Mouse (Mus musculus): ENCODE data around the gene Tecta.

Tecta gene

DNA sequence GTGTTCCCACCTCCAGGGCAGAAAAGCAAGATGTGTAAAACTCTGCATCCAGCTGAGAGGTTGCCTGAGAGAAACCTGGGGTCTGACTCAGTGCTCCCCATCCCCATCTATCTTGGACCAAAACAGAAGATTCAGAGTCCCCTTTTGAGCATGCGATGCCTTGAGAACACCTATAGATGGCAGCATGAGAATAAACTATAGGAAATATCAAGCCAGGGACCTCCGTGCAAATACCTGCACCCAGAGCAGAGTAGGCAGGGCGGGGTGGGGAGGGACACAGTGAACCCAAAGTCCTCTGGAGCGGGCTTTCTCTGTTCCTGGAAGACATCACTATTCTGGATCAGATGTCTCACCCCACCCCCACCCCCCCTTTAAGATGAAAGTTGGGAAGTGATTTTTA lies 11.2 kb downstream of the Tecta start:
- DNase-seq (ENCODE audit: low read depth in 2 of 2, low spot score in 2 of 2), result peak in 1 of 2 experiments; percentile 26

DNA sequence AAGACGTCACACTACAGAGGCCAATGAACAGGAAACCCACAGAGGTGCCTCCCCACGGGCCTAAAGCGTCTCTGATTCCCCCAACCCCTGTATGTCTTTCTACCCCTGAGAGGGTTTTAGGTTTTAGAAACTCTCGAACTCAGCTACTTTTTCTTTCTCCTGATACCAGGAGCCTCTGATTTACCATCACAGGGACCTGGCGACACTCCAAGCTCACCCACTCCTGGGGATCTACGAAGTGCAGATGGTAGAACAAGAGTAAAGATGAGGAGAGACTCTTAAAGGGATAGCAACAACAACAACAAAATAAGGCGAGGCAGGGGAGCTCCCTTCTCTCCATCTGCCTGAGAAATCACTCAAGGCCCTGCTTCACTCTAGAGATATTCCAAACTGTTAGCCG lies 12.7 kb downstream of the Tecta start:
- DNase-seq (ENCODE audit: low read depth in 2 of 2, low spot score in 2 of 2), result no peak

DNA sequence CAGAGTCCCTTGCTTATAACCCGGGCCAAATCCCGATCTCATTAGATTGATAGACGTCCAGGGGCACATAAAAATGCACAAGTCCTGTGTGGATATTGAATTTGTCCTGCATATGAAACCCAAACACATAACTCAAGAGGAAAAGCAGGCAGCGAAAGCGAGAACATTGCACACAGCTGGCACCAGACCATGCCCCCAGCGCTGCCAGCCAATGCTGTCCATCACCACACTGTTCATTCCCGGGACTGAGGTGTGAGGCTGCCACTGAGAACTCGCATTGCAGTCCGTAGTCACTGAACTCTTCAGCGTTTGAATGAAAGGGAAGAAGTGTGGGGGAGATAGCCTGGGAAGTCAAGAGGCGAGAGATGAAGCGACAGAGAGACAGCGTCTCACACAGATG lies 14.1 kb downstream of the Tecta start:
- no peak for DNase-seq (ENCODE audit: low read depth in 2 of 2, low spot score in 2 of 2)

GRCm38 (mm10) chr9:42382628-42383347 lies 16.9 kb downstream of the Tecta start:
- DNase-seq (ENCODE audit: low read depth in 2 of 2, low spot score in 2 of 2), result no peak

- DNase-seq (ENCODE audit: low read depth in 2 of 2, low spot score in 2 of 2), result no peak
Measured at GRCm38 (mm10) chr9:42382063-42382462, 17.7 kb downstream of the Tecta start.

- DNase-seq (ENCODE audit: low read depth in 2 of 2, low spot score in 2 of 2), result no peak
Measured at GRCm38 (mm10) chr9:42378071-42378470, 21.7 kb downstream of the Tecta start.

GRCm38 (mm10) chr9:42377656-42378055 lies 22.1 kb downstream of the Tecta start:
- no peak for DNase-seq (ENCODE audit: low read depth in 2 of 2, low spot score in 2 of 2)

- DNase-seq (ENCODE audit: low read depth in 2 of 2, low spot score in 2 of 2), result no peak
Measured at GRCm38 (mm10) chr9:42371670-42372368, 27.9 kb downstream of the Tecta start.

DNA sequence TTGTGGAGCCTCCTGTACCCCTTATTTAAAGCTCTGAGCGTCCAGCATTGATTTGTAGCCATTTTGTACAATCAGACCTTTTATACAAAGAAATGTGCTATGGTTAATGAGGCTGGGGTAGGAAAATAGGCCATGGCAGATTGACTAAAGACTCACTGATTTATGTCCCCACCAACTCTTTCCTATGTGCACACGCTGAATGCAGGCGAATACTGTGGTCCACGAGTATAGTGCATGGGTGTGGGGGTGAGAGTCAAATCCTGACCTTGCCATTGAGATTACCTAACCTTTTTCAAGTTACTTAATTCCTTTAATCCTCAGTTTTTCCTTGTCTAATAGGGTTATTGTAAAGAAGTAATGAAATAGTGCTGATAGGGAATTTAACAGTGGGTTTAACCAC lies 42.1 kb downstream of the Tecta start:
- DNase-seq (ENCODE audit: low read depth in 2 of 2, low spot score in 2 of 2), result no peak

DNA sequence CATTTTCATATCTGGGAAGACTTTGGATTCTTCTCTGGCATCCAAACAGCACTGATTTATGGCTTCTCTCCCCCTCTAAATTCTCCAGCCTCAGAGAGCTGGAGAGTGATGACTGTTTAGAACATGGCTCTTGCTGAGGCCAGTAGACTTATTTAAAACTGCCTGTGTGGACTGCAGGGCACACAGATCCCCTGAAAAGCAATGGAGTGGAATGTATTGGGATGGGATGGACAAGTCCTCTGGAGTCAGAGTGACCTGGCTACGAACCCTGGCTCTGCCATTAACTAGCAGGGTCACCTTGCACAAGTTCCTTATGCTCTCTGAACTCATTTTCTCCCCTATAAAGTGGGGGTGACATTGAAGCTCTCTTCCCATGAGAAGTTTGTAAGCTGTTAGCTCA lies 44.9 kb downstream of the Tecta start:
- DNase-seq (ENCODE audit: low read depth in 2 of 2, low spot score in 2 of 2), result no peak

- DNase-seq (ENCODE audit: low read depth in 2 of 2, low spot score in 2 of 2), result no peak
Measured at GRCm38 (mm10) chr9:42349791-42350190, 49.9 kb downstream of the Tecta start.

DNA sequence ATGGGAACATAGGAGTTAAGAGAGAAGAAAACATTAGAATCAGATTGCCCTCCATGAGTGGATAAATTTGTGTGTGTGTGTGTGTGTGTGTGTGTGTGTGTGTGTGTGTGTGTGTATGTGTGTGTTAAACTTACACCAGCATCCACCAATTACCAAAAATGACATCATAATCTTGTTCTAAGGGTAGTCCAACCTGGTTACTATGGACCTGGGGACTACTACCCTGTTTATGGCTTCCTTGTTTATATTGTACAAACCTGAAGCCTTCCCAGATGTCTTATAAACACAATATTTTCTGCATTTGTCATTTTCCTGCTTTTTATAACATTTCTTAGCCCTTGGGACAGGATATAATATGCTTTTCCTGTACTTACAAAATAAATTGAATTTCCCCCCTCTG lies 53.4 kb downstream of the Tecta start:
- DNase-seq (ENCODE audit: low read depth in 2 of 2, low spot score in 2 of 2), result no peak

DNA sequence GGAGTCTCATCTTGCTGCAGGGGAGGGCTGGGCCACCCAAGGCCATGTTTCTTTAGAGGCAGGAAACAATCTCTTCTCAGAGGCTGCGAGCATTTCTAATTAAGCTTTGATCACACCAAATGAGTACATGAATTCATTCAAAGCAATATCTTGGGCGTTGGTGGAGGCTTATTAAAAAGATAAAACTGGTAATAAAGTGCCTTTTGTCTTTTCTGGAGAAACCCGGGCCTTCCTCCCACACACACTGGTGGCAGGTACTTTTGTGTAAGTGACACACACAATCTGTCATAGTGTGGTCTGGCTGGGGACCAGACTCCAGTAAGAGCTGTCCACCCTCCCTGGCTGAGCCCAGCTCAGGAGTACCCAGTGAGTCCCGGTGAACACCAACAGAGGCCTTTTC lies 60.6 kb downstream of the Tecta start:
- no peak for DNase-seq (ENCODE audit: low read depth in 2 of 2, low spot score in 2 of 2)

DNA sequence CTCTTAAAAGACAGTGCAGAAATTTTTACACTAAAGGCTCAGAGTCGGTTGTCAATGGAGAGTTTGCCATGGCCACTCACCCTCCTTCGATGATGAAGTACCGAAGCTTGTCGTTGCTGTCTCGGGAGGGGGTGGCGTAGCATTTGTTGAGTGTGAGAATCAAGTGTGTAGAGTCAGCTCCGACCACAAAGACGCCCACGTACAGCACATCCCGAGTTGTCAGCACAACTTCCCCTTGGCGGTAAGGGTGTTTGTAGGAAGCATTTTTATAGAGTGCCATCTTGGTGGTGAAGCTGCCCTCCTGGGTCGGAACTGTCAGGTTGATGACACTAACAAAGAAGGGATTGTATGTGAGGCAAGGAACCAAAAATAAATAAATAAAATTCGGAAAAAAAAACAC lies 62.7 kb downstream of the Tecta start:
- DNase-seq (ENCODE audit: low read depth in 2 of 2, low spot score in 2 of 2), result no peak

GRCm38 (mm10) chr9:42336575-42336974 lies 63.2 kb downstream of the Tecta start:
- no peak for DNase-seq (ENCODE audit: low read depth in 2 of 2, low spot score in 2 of 2)

DNA sequence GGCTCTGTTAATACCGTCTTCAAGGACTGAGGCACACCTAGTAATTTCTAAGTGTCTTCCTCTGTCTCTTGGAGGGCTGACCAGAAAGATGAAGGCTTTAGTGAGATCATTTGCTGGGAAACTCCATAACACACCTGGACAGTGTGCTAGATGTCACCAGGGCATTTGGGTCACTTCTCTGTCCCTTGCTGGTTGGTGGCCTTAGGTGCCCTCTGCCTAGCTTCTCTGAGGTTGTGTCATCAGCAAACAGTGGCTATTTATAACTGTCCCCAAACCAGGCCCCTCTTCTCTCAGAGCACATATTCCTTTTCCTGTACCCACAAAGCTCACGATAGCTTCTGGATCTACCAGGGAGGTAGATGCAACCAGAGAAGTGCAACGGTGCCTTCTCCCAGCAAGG lies 64.8 kb downstream of the Tecta start:
- DNase-seq (ENCODE audit: low read depth in 2 of 2, low spot score in 2 of 2), result no peak

DNA sequence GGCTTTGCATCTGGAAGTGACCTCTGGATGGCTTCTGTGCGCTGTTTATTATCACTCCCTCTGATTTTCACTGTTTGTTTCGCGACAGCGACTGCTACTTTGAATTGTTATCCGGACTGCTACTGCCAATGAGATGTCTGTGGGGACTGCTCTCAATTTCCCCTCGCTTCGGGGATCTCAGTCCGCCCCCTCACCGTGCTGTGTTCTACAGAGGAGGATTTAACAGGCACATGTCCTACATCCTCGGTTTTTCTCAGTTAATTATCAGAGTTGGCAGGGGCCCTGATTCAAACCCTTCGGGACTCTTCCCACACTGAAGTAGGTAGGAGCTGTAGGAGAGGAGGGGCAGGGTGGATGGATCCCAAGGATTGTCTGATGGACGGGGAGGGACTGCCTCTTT lies 67.0 kb downstream of the Tecta start:
- no peak for DNase-seq (ENCODE audit: low read depth in 2 of 2, low spot score in 2 of 2)

DNA sequence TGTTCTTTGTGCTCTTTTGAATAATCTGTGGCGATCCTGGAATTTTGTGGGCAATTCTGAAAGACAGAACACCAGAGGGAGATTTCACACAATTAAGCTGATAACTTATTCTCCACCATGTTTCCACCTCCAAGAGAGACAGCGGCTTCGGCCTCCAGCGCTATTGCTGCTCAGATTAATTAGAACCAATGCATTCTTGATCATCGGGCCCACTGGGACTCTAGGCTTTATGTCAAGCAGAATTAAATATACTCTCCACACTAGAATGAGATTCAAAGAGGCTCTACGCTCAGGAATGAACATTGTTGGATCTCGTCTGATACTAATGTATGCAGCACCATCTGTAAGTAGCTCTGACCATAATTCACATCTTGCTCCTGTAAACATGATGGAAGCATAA lies 68.4 kb downstream of the Tecta start:
- no peak for DNase-seq (ENCODE audit: low read depth in 2 of 2, low spot score in 2 of 2)

GRCm38 (mm10) chr9:42329753-42330152 lies 70.0 kb downstream of the Tecta start:
- DNase-seq (ENCODE audit: low read depth in 2 of 2, low spot score in 2 of 2), result no peak

- peak in 1 of 2 experiments; percentile 35 for DNase-seq (ENCODE audit: low read depth in 2 of 2, low spot score in 2 of 2)
Measured at GRCm38 (mm10) chr9:42326688-42327440, 72.9 kb downstream of the Tecta start.

DNA sequence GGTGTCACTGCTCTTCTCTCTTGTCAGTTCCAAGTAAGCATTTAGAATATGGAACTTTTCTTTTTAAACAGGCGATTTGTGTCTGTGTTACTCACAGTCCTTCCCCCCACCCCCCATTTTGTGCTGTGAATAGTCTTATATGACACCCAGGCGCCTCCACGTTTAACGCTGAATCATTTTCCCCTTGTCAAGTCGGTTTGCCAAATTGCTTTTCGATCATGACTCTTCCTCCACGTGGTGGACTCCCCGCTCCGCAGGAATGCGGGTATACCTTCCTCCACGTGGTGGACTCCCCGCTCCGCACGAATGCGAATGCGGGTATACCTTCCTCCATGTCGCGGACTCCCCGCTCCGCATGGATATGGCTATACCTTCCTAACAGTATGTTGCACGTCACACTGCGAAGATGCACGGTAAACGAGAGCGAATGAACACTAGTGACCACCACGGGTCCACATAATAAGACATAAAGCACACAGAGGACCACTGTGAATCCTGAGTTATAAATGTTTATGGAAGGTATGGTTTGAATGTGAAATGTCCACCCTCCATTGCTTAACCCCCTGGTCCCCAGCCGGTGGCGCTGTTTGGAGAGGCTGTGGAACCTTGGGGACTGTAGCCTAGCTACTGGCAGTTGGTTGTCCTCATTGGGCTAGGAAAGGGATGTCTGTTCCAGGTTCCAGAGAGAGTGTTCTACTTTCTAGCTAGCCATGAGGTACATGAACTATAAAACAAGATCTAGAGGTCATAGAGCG lies 74.9 kb downstream of the Tecta start:
- no peak for DNase-seq (ENCODE audit: low read depth in 2 of 2, low spot score in 2 of 2)
